Mouse (Mus musculus) c-Kit-positive CD71-negative TER-119-negative erythroid progenitor cells, embryonic 14.5 days (primary cell): ENCODE measurements around the gene Peak1.

Experiments
- DNase-seq: peaks from one replicate; pipeline ENCODE4 v3.0.0-alpha.2; 2013; ENCODE audit warnings: low read depth

The Peak1 gene

GRCm38 (mm10) chr9:56415935-56416607 is 1.8 kb downstream of the Peak1 start:
- DNase-seq, result no peak

- no peak for DNase-seq
Measured at GRCm38 (mm10) chr9:56415393-56415792, 2.5 kb downstream of the Peak1 start.

- no peak for DNase-seq
Measured at GRCm38 (mm10) chr9:56414322-56414721, 3.5 kb downstream of the Peak1 start.

- DNase-seq, result peak; percentile 13
Measured at GRCm38 (mm10) chr9:56412716-56413115, 5.2 kb downstream of the Peak1 start.

- DNase-seq, result no peak
Measured at GRCm38 (mm10) chr9:56409928-56410327, 7.9 kb downstream of the Peak1 start.

- DNase-seq, result no peak
Measured at GRCm38 (mm10) chr9:56404619-56405018, 13.2 kb downstream of the Peak1 start.

DNA sequence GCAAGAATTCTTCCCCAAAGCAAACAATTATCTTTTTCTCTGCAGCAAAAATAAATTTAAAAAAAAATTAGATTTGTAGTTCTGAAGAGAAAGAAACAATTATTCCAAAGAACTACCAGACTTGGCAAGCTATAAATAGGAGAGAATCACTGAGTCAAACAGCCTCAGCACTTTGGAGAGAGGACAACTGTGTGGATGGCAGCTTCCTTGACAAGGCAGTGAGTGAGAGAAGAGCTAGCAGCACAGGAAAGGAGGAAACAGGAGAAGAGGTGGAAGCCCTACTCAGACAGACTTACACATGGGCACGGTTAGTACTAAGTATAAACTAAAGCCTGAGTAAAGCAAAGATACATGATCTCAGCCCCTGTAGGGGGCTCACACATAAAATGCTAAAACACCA is 21.6 kb downstream of the Peak1 start:
- no peak for DNase-seq

DNA sequence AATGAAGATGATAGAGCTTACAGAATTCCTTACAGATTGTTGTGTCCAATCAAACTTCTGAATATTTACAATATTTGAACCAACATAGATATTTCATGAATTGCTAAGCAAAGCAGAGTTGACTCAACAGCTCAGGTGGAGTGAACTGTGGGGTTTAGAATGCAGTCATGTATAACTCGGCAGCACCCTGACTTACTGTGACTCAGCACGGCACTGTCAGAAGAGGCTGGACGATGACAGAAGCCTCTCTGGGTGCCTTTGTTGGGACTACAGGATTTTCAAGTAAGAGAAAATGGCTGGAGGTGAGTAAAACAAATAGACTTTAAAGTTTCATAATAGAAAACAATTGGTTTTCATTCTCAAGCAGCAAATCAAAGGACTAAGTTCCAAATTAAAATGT is 25.0 kb downstream of the Peak1 start:
- no peak for DNase-seq

GRCm38 (mm10) chr9:56382786-56383185 is 35.1 kb downstream of the Peak1 start:
- no peak for DNase-seq

DNA sequence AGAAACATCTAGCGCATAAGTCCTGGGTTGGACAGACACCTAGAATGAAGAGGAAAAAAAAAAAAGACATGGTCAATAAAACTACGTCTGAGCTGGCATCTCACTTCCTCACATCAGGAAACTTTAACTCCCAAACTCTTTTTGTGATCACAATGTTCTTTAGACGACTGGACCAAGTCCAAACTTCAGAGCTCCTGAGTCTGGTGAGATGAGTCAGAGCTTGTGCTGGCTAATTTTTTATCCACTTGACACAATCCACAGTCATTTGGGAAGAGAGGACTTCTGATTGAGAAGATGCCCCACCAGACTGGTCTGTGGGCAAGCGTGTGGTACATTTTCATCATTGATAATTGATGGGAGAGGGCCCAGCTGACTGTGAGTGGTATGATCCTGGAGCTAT is 43.5 kb downstream of the Peak1 start:
- DNase-seq, result no peak

DNA sequence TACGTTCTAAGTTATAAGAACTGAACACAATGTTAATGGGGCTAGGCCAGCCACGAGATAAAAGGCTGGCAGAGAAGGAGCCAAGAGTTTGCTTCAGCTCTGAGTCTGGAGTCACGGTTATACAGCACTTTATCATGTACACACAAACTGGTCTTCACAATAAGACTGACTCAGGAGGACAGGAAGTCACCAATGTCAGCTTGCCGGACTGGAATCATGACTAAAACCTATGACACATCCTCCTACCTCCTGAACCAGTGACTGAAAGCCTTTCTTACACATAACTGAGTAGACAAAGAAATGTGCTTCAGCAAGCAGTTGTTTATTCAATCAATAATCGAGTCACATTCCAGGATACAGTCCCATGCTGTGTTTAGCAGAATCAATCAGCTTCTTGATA is 47.2 kb downstream of the Peak1 start:
- DNase-seq, result peak; percentile 17

DNA sequence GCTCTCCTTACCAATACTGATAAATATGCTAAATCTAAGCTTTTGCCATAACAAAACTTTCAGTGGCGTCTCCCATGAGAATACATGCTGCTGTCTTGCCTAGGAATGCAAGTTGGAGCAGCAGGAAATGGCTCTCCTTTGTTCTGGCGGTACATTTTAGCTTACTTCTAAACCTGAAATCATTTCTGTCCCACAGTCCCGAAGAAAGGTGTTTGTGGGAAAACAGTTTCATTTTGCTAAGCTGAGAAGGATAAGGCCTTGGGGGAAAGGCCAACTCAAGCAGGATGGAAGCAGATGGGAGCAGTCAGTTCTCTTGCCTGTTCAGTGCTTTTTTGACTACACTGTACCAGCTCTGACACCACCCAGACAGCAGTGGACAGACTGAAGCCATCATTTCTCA is 49.1 kb downstream of the Peak1 start:
- no peak for DNase-seq

- DNase-seq, result no peak
Measured at GRCm38 (mm10) chr9:56363306-56363705, 54.6 kb downstream of the Peak1 start.

DNA sequence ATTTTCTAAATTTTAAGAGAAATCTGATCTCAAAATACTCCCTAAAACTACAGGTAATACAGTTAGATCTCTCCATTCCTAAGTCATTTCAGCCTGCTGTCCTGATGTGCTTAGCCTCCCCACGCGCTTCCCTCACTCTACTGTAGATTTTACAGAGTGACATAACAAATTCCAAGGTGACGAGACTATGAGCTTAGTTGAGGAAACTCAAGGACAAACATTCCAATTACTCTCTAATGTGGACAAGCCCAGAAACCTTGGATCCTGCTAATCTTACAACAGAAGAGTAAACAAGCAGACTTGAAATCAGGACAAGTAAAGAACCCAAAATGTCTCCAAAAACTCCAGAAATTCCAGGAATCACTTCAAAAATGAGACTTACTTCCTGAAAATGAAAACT is 58.6 kb downstream of the Peak1 start:
- DNase-seq, result no peak

- DNase-seq, result no peak
Measured at GRCm38 (mm10) chr9:56355186-56355585, 62.7 kb downstream of the Peak1 start.

DNA sequence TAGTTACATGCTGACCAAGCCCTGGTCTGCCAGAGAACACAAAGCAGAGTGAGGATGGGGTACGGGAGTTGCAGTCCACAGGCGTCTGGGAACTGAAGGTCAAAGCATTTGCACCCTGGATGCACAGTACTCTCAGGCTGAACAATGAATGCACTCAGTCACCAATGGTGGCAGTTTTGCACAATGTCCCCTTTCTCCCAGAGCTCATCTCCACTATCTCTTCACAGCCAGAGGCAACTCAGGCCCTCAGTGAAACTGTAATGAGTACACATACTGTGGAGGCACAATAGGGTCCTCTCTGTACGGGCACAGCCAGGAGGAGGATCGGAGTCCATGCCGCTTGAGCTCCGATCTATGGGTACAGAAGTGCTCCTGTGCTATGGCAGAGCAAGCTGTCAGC is 71.5 kb downstream of the Peak1 start:
- no peak for DNase-seq

DNA sequence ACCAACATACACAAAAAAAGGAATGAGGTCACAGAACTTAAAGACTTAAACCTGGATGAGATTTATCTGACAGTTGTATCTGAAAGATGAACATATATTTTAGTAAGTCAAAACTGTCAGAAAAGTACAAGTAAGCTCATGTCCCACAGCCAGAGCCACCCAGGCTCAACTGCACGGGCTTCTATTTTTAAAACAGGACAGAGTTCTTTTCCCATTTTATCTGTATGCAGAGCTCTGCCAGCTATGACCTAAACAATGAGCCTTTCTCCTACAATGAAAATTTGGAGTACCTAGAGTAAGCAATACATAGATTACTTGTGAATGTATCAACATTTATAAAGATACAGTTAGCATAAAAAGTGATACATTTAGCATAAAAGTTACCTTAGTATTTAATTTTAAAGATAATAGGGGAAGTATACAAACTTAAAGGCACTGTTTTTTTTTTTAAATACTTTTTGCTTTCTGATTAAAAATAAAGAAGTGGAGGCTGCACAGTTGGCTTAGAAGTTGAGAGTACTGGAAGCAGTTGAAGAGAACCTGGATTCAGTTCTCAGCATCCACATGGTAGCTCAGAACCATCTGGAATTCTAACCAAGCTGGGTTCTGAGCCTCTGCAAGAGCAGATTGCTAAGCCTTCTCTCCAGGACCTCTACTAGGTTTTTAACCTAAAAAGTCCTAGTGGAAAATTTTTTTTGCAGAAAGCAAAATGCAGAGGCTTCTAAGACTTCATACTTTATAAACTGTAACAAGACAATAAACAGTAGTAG is 78.3 kb downstream of the Peak1 start:
- no peak for DNase-seq

- DNase-seq, result no peak
Measured at GRCm38 (mm10) chr9:56334363-56334762, 83.5 kb downstream of the Peak1 start.

- DNase-seq, result no peak
Measured at GRCm38 (mm10) chr9:56332774-56333173, 85.1 kb downstream of the Peak1 start.

- DNase-seq, result no peak
Measured at GRCm38 (mm10) chr9:56326511-56327005, 91.3 kb downstream of the Peak1 start.

- no peak for DNase-seq
Measured at GRCm38 (mm10) chr9:56325725-56326124, 92.1 kb downstream of the Peak1 start.

DNA sequence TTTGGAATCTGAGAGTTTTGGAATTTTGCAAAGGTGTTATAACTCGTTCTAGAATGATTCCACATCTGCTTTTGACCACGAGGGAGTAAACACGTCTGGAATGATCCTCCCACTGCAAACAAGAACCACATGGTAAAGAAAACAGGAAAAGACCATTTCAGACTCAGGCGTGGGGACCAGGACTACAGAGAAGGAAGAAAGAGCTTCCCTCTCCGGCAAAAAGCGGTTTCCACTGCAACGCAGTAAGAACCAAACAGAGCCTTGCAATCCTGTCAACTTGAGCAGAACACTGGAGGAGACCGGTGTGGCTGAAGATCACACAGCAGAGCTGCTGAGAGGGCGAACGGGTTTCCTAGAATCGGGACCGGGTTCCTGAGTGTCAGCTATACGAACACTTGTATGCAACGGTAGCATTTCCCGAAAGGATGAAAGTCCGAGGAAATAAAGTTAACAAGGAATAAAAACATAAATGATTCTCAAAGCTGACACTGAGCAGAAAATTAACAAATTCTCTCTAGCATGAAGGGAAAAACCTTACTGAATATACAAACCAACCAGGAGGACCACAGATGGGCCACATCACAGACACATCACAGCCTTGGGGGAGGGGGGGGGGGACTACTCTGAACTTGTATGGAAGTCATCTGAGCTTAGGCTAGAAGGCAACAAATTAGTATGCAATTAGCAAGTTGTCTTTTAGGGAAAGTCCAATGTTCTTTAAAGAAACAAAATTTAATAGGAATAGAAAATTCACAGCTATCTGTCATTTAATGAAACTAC is 93.1 kb downstream of the Peak1 start:
- DNase-seq, result no peak

DNA sequence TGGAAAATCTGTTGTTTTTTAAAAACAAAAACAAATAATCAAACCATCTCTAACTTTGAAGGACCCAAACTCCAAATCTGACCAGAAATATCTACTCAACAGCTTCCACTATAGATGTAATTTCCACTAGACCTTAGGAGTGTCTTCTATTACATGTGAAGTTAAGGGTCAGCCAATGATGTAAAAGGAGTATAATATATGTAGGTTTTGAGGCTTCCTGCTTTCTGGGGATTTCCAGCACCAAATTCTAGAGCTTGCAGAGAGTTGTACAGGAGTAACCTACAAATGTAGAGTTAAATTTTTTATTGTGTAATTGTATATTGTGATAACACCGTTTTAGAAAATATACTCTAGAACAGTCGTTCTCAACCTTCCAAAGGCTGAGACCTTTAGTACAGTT is 96.6 kb downstream of the Peak1 start:
- no peak for DNase-seq
